Mouse (Mus musculus) gastrocnemius, adult 2 months (tissue): Measurements from ENCODE around the gene Chil3. TPM values are rescaled to one million over a fixed set of nuclear protein-coding genes. Genes with fewer than 3 reads are reported as not detected.
"Not testable (repeated sequence)": the region's sequence is repeated elsewhere in the genome, so short reads cannot be mapped to it uniquely, and the experiment has no call there.

Experiments used
- DNase-seq: peaks from one replicate; pipeline ENCODE4 v3.0.0; 2022
- H3K27ac ChIP-seq: fragments of 200-600 bp; 2 replicates; pipeline ENCODE4 v1.8.1; 2022; ENCODE audit warnings: mild to moderate bottlenecking
- H3K4me3 ChIP-seq: fragments of 200-600 bp; 2 replicates; pipeline ENCODE4 v1.8.1; 2022; ENCODE audit warnings: mild to moderate bottlenecking, moderate library complexity
- CTCF ChIP-seq: fragments of 200-600 bp; IDR thresholded peaks from 2 replicates; pipeline ENCODE4 v1.8.1; 2022; ENCODE audit warnings: antibody characterized with exemption, mild to moderate bottlenecking, moderate library complexity
- intact Hi-C: fragments of 180-260 bp; cut with DNase I; formaldehyde crosslinking; loops from one replicate; pipeline ENCODE4 v1.15.1; 2025
- long read RNA-seq, 2 experiments: library from polyadenylated mRNA; stranded (forward); transcript quantifications; one replicate each; pipeline ENCODE4 v2.0.0; 2021
- total RNA-seq, 2 experiments: library from RNA; stranded (reverse); gene quantifications; 2 replicates each; pipeline ENCODE4 v1.2.3; 2021

Chil3 gene
- not detected for total RNA-seq
- long read RNA-seq, experiment 1, result 0 reads
- long read RNA-seq, experiment 2, result 0 reads

GRCm38 (mm10) chr3:106167464-106167863 lies at the start of gene Chil3:
Chil3 (minus strand) TSS chr3:106167564.
- Histone ChIP-seq H3K4me3 (no peak within 1 kb of the TSS), H3K27ac (no peak within 1 kb of the TSS)
- TF ChIP-seq CTCF, result no peak
- no peak for DNase-seq
- intact Hi-C loops, result no loop called here

- intact Hi-C loops, DNase-seq, H3K4me3 ChIP-seq, H3K27ac ChIP-seq: not testable (repeated sequence)
These were observed 30.7 kb upstream of the Chil3 start for GRCm38 (mm10) chr3:106198030-106198429.

GRCm38 (mm10) chr3:106197246-106197645 lies 29.9 kb upstream of the Chil3 start:
- H3K4me3 ChIP-seq, intact Hi-C loops, H3K27ac ChIP-seq, DNase-seq: not testable (repeated sequence)

GRCm38 (mm10) chr3:106196276-106196675 lies 28.9 kb upstream of the Chil3 start:
- Histone ChIP-seq H3K27ac (no peak overlapping the region), H3K4me3 (no peak overlapping the region)
- no peak for TF ChIP-seq CTCF
- DNase-seq, result no peak
- intact Hi-C loops, result no loop called here

- no peak for TF ChIP-seq CTCF
- H3K27ac ChIP-seq, result no peak overlapping the region
- H3K4me3 ChIP-seq, result no peak overlapping the region
- DNase-seq, result no peak
- intact Hi-C loops, result no loop called here
These were observed 28.1 kb upstream of the Chil3 start for GRCm38 (mm10) chr3:106195486-106195885.

DNA sequence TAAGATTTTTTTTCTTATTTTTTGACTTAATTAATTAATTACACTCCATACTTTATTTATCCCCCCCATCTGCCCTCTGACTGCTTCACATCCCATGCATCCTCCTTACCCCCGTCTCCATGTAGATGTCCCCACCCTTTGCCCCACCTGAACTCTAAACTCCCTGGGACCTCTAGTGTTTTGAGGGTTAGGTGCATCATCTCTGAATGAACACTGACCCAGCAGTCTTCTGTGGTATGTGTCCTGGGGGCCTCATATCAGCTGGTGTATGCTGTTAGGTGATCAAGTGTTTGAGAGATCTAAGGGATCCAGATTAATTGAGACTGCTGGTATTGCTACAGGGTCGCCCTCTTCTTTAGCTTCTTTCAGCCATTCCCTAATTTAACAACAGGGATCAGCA lies 20.6 kb upstream of the Chil3 start:
- H3K27ac ChIP-seq, result no peak overlapping the region
- no peak overlapping the region for H3K4me3 ChIP-seq
- TF ChIP-seq CTCF, result no peak
- no peak for DNase-seq
- intact Hi-C loops, result no loop called here

DNA sequence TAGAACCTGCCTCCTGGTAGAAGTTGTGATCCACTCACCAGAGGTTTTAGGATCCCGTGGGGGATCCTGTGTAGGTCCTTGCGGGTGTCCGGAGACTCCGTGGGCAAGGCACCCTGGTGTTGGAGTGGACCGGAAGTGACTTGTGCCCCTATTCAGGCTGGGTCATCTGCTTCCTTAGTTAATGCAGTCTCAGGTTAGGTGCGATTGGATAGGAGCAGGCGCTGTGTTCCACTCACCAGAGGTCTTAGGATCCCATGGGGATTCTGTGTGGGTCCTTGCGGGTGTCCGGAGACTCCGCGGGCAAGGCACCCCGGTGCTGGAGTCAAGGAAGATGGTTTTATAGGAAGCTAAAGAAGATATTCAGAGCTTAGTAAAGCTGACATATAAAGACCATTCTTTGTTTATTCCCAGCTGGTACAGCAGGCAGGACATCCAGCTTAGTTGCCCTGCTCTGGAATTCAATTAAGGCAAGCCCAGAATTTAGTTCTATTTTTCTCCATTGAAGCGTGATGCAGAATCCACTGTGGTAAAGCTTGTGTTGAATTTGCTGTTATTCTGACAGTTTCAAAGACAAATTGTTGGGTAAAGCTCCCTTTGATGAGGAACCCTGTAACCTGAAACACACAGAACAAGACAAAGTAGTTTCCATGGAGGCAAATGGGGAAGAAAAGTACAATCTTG lies 10.3 kb upstream of the Chil3 start:
- intact Hi-C loops, result no loop called here
- TF ChIP-seq CTCF, result no peak
- DNase-seq, result no peak

GRCm38 (mm10) chr3:106174971-106175370 lies 7.6 kb upstream of the Chil3 start:
- DNase-seq, intact Hi-C loops, H3K4me3 ChIP-seq, H3K27ac ChIP-seq: not testable (repeated sequence)

More for the DNA sequence above, 10.3 kb upstream of the Chil3 start:
- H3K4me3 ChIP-seq, result no peak overlapping the region
- no peak overlapping the region for H3K27ac ChIP-seq

DNA sequence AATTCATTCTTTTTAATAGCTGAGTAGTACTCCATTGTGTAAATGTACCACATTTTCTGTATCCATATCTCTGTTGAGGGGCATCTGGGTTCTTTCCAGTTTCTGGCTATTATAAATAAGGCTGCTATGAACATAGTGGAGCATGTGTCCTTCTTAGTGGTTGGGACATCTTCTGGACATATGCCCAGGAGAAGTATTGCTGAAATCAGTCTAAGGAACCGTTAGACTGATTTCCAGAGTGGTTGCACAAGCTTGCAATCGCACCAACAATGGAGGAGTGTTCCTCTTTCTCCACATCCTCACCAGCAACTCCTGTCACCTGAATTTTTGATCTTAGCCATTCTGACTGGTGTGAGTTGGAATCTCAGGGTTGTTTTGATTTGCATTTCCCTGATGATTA lies 5.1 kb upstream of the Chil3 start:
- intact Hi-C loops, DNase-seq, H3K27ac ChIP-seq, H3K4me3 ChIP-seq: not testable (repeated sequence)

- no peak overlapping the region for H3K4me3 ChIP-seq
- no peak overlapping the region for H3K27ac ChIP-seq
- no peak for TF ChIP-seq CTCF
- intact Hi-C loops, result no loop called here
- DNase-seq, result no peak
These were observed 3.9 kb upstream of the Chil3 start for GRCm38 (mm10) chr3:106171135-106171731.

DNA sequence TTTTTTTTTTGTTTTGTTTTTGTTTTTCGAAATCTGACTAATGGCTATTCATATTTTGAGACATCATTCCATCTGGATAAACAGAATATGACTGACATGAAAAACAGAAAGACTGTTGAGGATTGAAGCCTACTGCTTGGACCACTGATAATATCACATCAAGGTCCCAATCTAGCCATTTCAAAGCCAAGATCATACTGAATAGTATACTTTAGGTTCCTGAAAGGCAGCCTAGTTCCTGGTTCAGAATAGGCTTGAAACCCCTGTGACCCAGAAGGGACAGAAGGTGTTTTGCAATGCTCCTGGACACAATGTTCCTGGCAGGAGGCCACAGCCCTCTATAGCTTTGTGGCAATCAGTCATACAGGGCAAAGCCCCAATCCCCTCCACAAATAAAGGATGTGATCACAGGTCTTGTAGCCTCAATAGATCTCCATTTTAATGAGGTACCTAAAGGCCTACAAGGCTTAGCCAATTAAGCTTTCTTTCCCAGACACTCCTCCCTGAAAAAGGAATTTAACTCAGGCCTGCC lies 3.2 kb upstream of the Chil3 start:
- H3K4me3 ChIP-seq, result no peak overlapping the region
- H3K27ac ChIP-seq, result no peak overlapping the region
- TF ChIP-seq CTCF, result no peak
- no peak for DNase-seq
- intact Hi-C loops, result no loop called here

GRCm38 (mm10) chr3:106154413-106154812 lies 13.0 kb downstream of the Chil3 start:
- H3K27ac ChIP-seq, result no peak overlapping the region
- intact Hi-C loops, result no loop called here
- no peak for TF ChIP-seq CTCF
- DNase-seq, result no peak
- H3K4me3 ChIP-seq, result no peak overlapping the region

GRCm38 (mm10) chr3:106144081-106144480 lies 23.3 kb downstream of the Chil3 start:
- Histone ChIP-seq H3K27ac (no peak overlapping the region), H3K4me3 (no peak overlapping the region)
- DNase-seq, result no peak
- TF ChIP-seq CTCF, result no peak
- intact Hi-C loops, result no loop called here

DNA sequence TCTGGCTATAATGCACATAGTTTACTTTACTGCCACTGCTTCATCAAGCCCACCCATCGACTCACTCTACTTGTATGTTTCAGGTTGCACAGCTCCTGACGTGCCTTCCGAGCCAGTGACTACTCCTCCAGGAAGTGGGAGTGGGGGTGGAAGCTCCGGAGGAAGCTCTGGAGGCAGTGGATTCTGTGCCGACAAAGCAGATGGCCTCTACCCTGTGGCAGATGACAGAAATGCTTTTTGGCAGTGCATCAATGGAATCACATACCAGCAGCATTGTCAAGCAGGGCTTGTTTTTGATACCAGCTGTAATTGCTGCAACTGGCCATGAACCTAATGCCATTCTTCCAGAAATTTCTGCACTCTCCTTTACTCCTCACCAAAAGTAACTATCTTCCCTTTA lies 35.7 kb downstream of the Chil3 start:
- intact Hi-C loops, result no loop called here
- no peak overlapping the region for H3K27ac ChIP-seq
- TF ChIP-seq CTCF, result no peak
- no peak overlapping the region for H3K4me3 ChIP-seq
- DNase-seq, result no peak
